8 mouse cellular contexts compared by ENCODE assay signal in genomic region chr4:125703310-125703690, GRCm38 (mm10).
DNase-seq lines count a peak whose midpoint lies in the region; ATAC-seq lines count a peak whose summit lies in the region.
"Had no signal": no experiment of that assay in that cellular context is flagged by ENCODE, and none has a peak within 500 bp of the region (broad histone marks: within the 10 kb centered on the region; RNA-seq: fewer than 3 reads in every experiment).

No protein-coding gene starts in this region.

- peaks cover 19% of the 10 kb centered on the region for H3K27me3 ChIP-seq in heart, embryonic 12.5 days (replicated peaks)
- H3K27me3 ChIP-seq in midbrain, embryonic 14.5 days (ENCODE audit: control insufficient read depth, insufficient read depth, low read length), result no peaks in the 10 kb centered on the region

- WGBS in heart, embryonic 12.5 days, result 30% methylated on average over 4 of the region's 4 CpGs
- WGBS in midbrain, embryonic 14.5 days, result 41% methylated on average over 4 of the region's 4 CpGs

- H3K9ac ChIP-seq in heart, embryonic 12.5 days, result no peak overlapping the region
- no peak overlapping the region for H3K9ac ChIP-seq in midbrain, embryonic 14.5 days (replicated peaks; ENCODE audit: low read length)

- DNase-seq in 3T3-L1 (ENCODE audit: low read depth, low spot score), result peak; percentile 16
- peak; percentile 30 for DNase-seq in 416B (ENCODE audit: low read depth)
- peak; percentile 20 for DNase-seq in cerebellum, adult 9-11 months
- peak; percentile 25 to 38 for DNase-seq in kidney, postnatal 4 days
- peak; percentile 75 for DNase-seq in midbrain, embryonic 14.5 days
- no peak for DNase-seq in ovary, postnatal 36 days (ENCODE audit: low spot score)

- H3K4me1 ChIP-seq in heart, embryonic 12.5 days (replicated peaks), result peaks cover 15% of the 10 kb centered on the region
- H3K4me1 ChIP-seq in midbrain, embryonic 14.5 days (ENCODE audit: control insufficient read depth, insufficient read depth, low read length), result peaks cover 11% of the 10 kb centered on the region

- ATAC-seq in heart, embryonic 12.5 days (ENCODE audit: insufficient number of reproducible peaks, low FRiP score), result 0 out of 2 replicates have a peak, but pooled peaks have one; percentile 23
- peak; percentile 28; the same call in 1 of the 2 replicates for ATAC-seq in midbrain, embryonic 14.5 days (ENCODE audit: low FRiP score, low TSS enrichment)

- H3K4me3 ChIP-seq in heart, embryonic 12.5 days, result no peak overlapping the region
- no peak overlapping the region for H3K4me3 ChIP-seq in midbrain, embryonic 14.5 days (replicated peaks; ENCODE audit: low read depth, low read length)
- H3K4me3 ChIP-seq: erythroblast, embryonic 14.5 days had no signal

- H3K4me2 ChIP-seq in heart, embryonic 12.5 days, result no peak overlapping the region
- no peak overlapping the region for H3K4me2 ChIP-seq in midbrain, embryonic 14.5 days (ENCODE audit: low read length)

- no peaks in the 10 kb centered on the region for H3K36me3 ChIP-seq in heart, embryonic 12.5 days
- H3K36me3 ChIP-seq in midbrain, embryonic 14.5 days (ENCODE audit: control insufficient read depth, insufficient read depth, low read length), result peaks cover 4% of the 10 kb centered on the region; the same call in 1 of the 2 replicates

- no peaks in the 10 kb centered on the region for H3K9me3 ChIP-seq in heart, embryonic 12.5 days (replicated peaks)
- H3K9me3 ChIP-seq in midbrain, embryonic 14.5 days (ENCODE audit: control insufficient read depth, low read length), result no peaks in the 10 kb centered on the region

- no peak overlapping the region for H3K27ac ChIP-seq in heart, embryonic 12.5 days (ENCODE audit: poor library complexity, severe bottlenecking)
- peak overlapping the region; percentile 15; the same call in 1 of the 2 replicates for H3K27ac ChIP-seq in midbrain, embryonic 14.5 days (replicated peaks; ENCODE audit: low read depth, low read length)
